Mouse (Mus musculus) stomach, embryonic 15.5 days (tissue): Measurements from ENCODE around the gene Ercc5. TPM values are rescaled to one million over a fixed set of nuclear protein-coding genes. Genes with fewer than 3 reads are reported as not detected.

Experiments
- ATAC-seq: fragments of 200-750 bp; cut with Nextera tagmentation; 2 replicates; pipeline ENCODE4 v1.8.0; 2017; ENCODE audit warnings: low read depth, moderate number of reproducible peaks, moderate TSS enrichment; ENCODE audit not compliant: insufficient read depth, low FRiP score
- H3K27ac ChIP-seq: fragments of 300-500 bp; sonication (generic); 2 replicates; pipeline ENCODE4 v1.5.1; 2015; ENCODE audit warnings: mild to moderate bottlenecking, inconsistent platforms
- H3K27me3 ChIP-seq: fragments of 300-500 bp; sonication (generic); replicated peaks from 2 replicates; pipeline ENCODE4 v1.6.1; 2015; ENCODE audit warnings: inconsistent platforms
- H3K36me3 ChIP-seq: fragments of 300-500 bp; sonication (generic); 2 replicates; pipeline ENCODE4 v1.6.1; 2015; ENCODE audit warnings: inconsistent platforms
- H3K4me1 ChIP-seq: fragments of 300-500 bp; sonication (generic); 2 replicates; pipeline ENCODE4 v1.6.1; 2015; ENCODE audit warnings: inconsistent platforms
- H3K4me2 ChIP-seq: fragments of 300-500 bp; sonication (generic); 2 replicates; pipeline ENCODE4 v1.6.1; 2015; ENCODE audit warnings: mild to moderate bottlenecking, inconsistent platforms
- H3K4me3 ChIP-seq: fragments of 300-500 bp; sonication (generic); replicated peaks from 2 replicates; pipeline ENCODE4 v1.5.1; 2015; ENCODE audit warnings: inconsistent platforms
- H3K9ac ChIP-seq: fragments of 300-500 bp; sonication (generic); 2 replicates; pipeline ENCODE4 v1.6.1; 2015; ENCODE audit warnings: inconsistent platforms
- H3K9me3 ChIP-seq: fragments of 300-500 bp; sonication (generic); 2 replicates; pipeline ENCODE4 v1.6.1; 2016; ENCODE audit warnings: inconsistent platforms
- WGBS: fragments of 180-500 bp; shearing (Covaris S2); methylation state at CpG from one replicate; pipeline ENCODE4 v1.1.7; 2015; 5-methylcytosine and 5-hydroxymethylcytosine counted together
- polyA plus RNA-seq: library from polyadenylated mRNA; unstranded; fragments of >200 nt; fragmentation: Nextera tagmentation; extraction: Ambion mirVana; gene quantifications from 2 replicates; pipeline ENCODE4 v1.2.1, GENCODE M21; 2015

Gene Ercc5
- polyA plus RNA-seq, 1 experiment from 2014 or later = 20.5 TPM

DNA sequence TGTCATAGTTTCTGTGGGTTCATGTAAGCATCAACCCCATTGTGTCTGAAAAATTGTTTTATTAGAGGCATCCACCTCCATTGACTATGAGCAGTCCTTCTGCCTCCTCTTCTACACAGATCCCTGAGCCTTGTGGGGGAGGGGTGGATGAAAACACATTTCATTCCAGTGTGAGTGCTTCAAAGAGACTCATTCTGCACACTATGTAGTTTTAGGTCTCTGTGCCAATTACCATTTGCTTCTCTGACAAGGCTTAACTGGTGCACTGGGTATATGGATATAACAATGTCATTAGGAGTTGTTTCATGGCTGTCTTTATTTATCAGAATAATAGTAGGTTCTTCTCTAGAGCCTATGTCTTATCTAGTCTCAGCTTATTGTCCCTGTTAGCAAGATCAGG is 38.9 kb downstream of the Ercc5 start:
- no peak overlapping the region for H3K27ac ChIP-seq
- no peaks in the 10 kb centered on the region for H3K27me3 ChIP-seq
- H3K4me1 ChIP-seq = no peaks in the 10 kb centered on the region
- no peaks in the 10 kb centered on the region for H3K9me3 ChIP-seq
- peaks cover 4% of the 10 kb centered on the region; the same call in 1 of the 2 replicates for H3K36me3 ChIP-seq
- no peak overlapping the region for H3K4me2 ChIP-seq
- ATAC-seq = no peak
- no peak overlapping the region for H3K4me3 ChIP-seq
- no peak overlapping the region for H3K9ac ChIP-seq

DNA sequence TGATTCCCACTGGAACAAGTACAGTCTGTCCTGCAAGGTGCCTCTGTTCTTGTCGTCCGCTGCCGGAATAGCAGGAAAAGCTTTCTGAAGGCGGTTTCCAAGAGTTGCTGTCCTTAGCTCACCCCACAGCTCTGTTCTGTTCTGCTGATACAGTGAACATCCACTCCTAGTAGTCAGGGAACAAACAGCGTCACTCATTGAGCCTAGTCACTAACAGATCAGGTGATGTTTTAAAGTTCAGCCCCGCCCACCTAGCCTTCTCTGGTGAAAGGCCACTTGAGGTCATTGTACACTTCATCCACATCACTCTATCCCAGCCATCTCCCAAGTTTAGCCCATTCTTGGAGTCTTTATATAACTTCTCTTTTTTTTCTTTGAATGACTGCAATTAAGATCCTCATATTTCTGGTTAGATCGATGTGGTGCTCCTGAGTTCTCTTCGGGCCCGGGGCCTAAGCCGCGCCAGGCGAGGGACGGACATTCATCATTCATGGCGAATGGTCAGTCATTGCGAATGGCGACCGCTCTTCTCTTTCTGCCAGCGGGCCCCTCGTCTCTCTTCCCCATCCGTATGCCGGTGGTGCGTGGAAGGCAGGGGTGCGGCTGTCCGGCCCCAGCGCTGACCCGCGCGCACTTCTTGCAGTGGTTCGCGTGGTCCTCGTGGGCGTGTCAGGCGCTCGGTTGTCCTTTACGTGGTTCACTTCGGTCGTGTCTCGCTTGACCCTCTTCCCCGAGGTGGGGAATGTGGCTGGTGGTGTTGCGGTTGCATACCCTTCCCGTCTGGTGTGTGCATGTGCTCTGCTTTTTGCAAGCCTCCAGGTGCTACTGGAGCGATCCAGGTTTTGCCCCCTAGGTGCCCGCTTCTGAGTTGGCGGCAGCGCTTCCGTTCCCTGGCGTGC is 51.0 kb downstream of the Ercc5 start:
- no peak overlapping the region for H3K9ac ChIP-seq
- no peaks in the 10 kb centered on the region for H3K4me1 ChIP-seq
- no peak overlapping the region for H3K27ac ChIP-seq
- no peaks in the 10 kb centered on the region for H3K27me3 ChIP-seq
- H3K4me2 ChIP-seq = peak overlapping the region; percentile 94
- ATAC-seq = no peak
- H3K9me3 ChIP-seq = no peaks in the 10 kb centered on the region
- WGBS = 12% methylated on average over 47 of the region's 47 CpGs
- peak overlapping the region; percentile 43 for H3K4me3 ChIP-seq
- H3K36me3 ChIP-seq = no peaks in the 10 kb centered on the region

DNA sequence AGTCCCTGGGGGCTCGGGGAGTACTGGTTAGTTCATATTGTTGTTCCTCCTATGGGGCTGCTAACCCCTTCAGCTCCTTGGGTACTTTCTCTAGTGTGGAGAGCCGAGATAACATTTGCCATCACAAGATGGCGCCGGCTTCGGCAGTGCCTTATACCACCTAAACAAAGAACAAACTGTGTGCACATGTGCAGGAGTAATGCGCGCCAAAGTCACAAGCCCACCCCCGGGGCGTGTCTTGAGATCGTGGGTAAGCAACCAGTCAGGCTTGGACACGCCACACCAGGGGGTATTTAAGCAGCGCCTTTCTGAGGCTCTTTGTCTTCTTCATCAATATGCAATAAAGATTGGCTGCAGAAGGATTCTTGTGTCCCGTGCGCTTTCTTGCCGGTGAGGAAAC is 55.3 kb downstream of the Ercc5 start:
- Histone ChIP-seq H3K9ac (no peak overlapping the region), H3K4me3 (no peak overlapping the region), H3K9me3 (no peaks in the 10 kb centered on the region), H3K27me3 (no peaks in the 10 kb centered on the region), H3K4me1 (no peaks in the 10 kb centered on the region), H3K27ac (no peak overlapping the region), H3K4me2 (no peak overlapping the region), H3K36me3 (no peaks in the 10 kb centered on the region)
- 90% methylated on average over 15 of the region's 15 CpGs for WGBS
- no peak for ATAC-seq

DNA sequence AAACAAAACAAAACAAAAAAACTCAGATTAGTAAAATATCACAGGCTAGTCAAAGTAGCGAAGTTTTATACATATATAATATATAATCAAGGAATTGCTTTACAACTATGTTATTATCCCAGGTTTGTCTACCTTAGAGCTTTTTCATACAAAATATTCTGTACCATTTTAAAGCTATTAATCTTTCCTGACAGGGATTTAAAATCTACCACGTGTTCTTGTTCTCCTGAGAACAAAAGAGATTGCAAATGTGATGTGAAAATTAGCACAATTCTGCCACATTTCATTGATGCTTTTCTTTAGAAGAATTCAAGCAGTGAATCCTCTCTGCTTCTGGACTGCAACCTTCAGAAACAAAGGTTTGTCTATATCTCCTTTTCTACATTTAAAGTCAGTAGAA is 66.9 kb downstream of the Ercc5 start:
- Histone ChIP-seq H3K27me3 (no peaks in the 10 kb centered on the region), H3K4me3 (no peak overlapping the region), H3K9ac (no peak overlapping the region), H3K27ac (no peak overlapping the region), H3K9me3 (no peaks in the 10 kb centered on the region), H3K36me3 (no peaks in the 10 kb centered on the region), H3K4me1 (no peaks in the 10 kb centered on the region; the same call in 1 of the 2 replicates), H3K4me2 (no peak overlapping the region)
- WGBS = 46% methylated on average over 2 of the region's 2 CpGs
- ATAC-seq = no peak

DNA sequence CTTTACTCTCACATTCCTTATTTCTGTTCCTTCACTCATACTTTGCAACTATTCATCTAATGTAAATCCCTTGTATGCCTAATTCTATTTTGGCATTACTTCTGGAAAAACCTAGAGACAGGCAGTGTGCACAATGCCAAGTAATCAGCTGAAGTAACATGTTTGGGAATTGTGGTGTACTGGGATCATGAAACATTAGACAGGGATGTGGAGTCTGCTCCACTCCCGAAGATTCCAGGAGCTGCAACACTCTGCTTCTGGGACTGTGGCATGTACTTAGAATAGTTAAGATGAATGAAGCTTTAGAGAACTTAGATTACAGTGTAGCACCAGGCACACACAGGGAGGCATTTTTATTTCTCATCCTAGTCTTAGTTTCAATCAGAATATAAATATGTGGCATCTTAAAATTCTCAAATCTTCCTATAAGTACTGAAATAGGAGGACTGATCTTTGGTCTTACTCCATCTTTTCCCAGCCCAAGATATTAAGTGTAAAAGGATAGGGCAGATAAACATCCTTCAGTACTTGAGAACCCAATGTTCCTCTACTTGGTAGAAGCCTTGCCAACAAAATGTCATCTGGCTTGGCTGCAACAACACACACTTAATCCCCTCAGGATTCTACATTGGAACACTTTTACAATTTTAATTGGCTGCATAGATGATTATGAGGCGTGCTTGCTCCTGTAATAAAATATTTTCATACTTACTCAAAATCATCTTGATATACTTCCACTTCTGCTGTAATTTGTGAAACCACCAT is 69.0 kb downstream of the Ercc5 start:
- 43% methylated on average over 2 of the region's 2 CpGs for WGBS
- no peaks in the 10 kb centered on the region for H3K9me3 ChIP-seq

DNA sequence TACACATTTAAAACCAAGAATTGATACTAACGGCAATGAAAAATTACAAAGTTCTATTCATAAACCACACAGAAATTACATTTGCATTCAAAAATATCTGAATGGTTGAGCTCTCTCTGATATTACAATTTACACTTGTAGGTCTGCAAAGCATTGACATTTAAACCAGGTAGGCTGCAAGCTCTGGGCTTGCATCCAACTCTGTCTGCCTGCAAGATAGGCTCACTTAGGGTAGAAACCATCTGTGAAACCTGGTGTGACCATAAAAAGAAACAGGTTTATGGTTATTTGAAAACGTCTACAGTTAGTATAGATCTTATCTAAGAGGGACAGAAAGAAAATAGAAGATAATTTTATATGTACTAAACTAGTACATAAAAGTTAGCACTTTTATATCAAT is 69.6 kb downstream of the Ercc5 start:
- H3K4me1 ChIP-seq = no peaks in the 10 kb centered on the region; the same call in 1 of the 2 replicates
- 51% methylated on average over 2 of the region's 2 CpGs for WGBS

More for the DNA sequence above, 69.0 kb downstream of the Ercc5 start:
- no peaks in the 10 kb centered on the region for H3K27me3 ChIP-seq
- no peak overlapping the region for H3K4me3 ChIP-seq
- H3K27ac ChIP-seq = no peak overlapping the region
- no peak for ATAC-seq
- no peaks in the 10 kb centered on the region for H3K36me3 ChIP-seq
- H3K4me1 ChIP-seq = no peaks in the 10 kb centered on the region; the same call in 1 of the 2 replicates
- H3K9ac ChIP-seq = no peak overlapping the region
- no peak overlapping the region for H3K4me2 ChIP-seq

DNA sequence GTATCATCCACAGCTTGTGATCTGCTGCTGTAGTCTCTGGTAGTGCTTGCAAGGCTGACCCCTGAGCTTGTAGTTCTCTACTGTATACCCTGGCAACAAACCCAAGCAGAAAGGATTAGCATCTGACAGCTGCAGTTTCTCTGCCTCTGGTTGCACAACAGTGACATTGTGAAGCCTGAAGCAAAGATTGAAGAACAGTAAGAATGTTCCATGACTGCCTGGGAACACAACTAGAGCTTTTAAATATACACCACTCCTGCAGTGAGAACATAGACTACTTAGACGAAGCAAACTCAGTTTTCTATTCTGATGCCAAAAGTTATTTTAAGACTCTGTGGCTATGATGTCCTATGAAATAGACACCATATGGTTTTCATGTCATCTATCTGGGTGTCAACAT is 71.3 kb downstream of the Ercc5 start, which contains the start of gene Mettl21e:
Gene Mettl21e, minus strand, starts transcription at position 86 of the 400 bp plus-strand sequence.
- Histone ChIP-seq H3K9ac (no peak within 1 kb of the TSS), H3K4me1 (no peaks in the 10 kb centered on the region; the same call in 1 of the 2 replicates), H3K9me3 (no peaks in the 10 kb centered on the region), H3K27ac (no peak within 1 kb of the TSS), H3K27me3 (no peaks in the 10 kb centered on the region), H3K36me3 (no peaks in the 10 kb centered on the region), H3K4me3 (no peak within 1 kb of the TSS), H3K4me2 (no peak within 1 kb of the TSS)
- no peak for ATAC-seq
- WGBS = 36% methylated on average over 1 of the region's 1 CpGs

More for the DNA sequence above, 69.6 kb downstream of the Ercc5 start:
- Histone ChIP-seq H3K4me2 (no peak overlapping the region), H3K9ac (no peak overlapping the region), H3K27me3 (no peaks in the 10 kb centered on the region), H3K27ac (no peak overlapping the region), H3K9me3 (no peaks in the 10 kb centered on the region), H3K36me3 (no peaks in the 10 kb centered on the region), H3K4me3 (no peak overlapping the region)
- ATAC-seq = no peak

DNA sequence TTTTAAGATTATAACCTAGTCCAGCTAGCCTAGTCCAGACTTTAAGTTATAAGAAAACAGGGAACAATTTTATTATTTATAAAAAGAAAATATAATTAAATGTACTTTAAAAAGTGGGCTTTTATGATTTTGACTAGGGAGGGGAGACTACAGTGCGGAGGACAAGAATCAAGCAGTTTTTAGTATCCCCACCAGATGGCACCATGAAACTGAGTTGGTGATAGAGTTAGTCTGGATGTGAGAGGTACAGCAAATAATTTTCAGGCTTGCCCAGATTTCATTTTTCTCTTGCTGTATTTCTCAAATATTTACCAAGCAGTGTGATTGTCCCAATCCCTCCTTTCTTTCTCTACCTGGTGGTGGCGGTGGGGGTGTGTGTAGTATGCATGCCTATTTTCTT is 81.5 kb downstream of the Ercc5 start:
- no peak overlapping the region for H3K4me2 ChIP-seq
- H3K9me3 ChIP-seq = no peaks in the 10 kb centered on the region
- 40% methylated on average over 2 of the region's 2 CpGs for WGBS
- H3K4me1 ChIP-seq = no peaks in the 10 kb centered on the region
- no peak overlapping the region for H3K4me3 ChIP-seq
- no peaks in the 10 kb centered on the region for H3K27me3 ChIP-seq
- H3K27ac ChIP-seq = no peak overlapping the region
- no peak overlapping the region for H3K9ac ChIP-seq
- H3K36me3 ChIP-seq = no peaks in the 10 kb centered on the region
- peak; percentile 60; the same call in 1 of the 2 replicates for ATAC-seq

Other genes starting within 250 kb of the Ercc5 start
- 52.5 and 59.7 TPM in 2 replicates for gene Tpp2, start 214.1 kb upstream of the Ercc5 start, polyA plus RNA-seq
- gene Mettl21c, start 127.7 kb upstream of the Ercc5 start, polyA plus RNA-seq = 0.30 and 0.46 TPM in 2 replicates
- gene Gm8251, start 85.8 kb upstream of the Ercc5 start, polyA plus RNA-seq = 0.08 and 0.10 TPM in 2 replicates
- 74.2 and 82.2 TPM in 2 replicates for gene Tex30, start 45.3 kb upstream of the Ercc5 start, polyA plus RNA-seq
- 51.6 and 53.1 TPM in 2 replicates for gene Kdelc1, start 28.9 kb upstream of the Ercc5 start, polyA plus RNA-seq
- 16.0 and 17.7 TPM in 2 replicates for gene Bivm, start 28.8 kb upstream of the Ercc5 start, polyA plus RNA-seq
- 0.06 TPM in 1 of 2 replicates, not detected in the other for gene Mettl21e, start 71.2 kb downstream of the Ercc5 start, polyA plus RNA-seq